Mouse (Mus musculus) retina, adult 2 months (tissue): ENCODE data around the gene Sema4b.

Experiments
- DNase-seq: peaks from one replicate; pipeline ENCODE4 v3.0.0-alpha.2; 2012; ENCODE audit warnings: low read depth, low spot score

The Sema4b gene

GRCm38 (mm10) chr7:80186531-80187296, at the start of gene Sema4b:
TSS of gene Sema4b (plus strand) at chr7:80186841.
- DNase-seq, result peak; percentile 61

- DNase-seq, result no peak
These were observed 48.3 kb upstream of the Sema4b start for GRCm38 (mm10) chr7:80138375-80138774.

GRCm38 (mm10) chr7:80140815-80141214, 45.8 kb upstream of the Sema4b start:
- peak; percentile 34 for DNase-seq

GRCm38 (mm10) chr7:80143331-80144273, 43.0 kb upstream of the Sema4b start:
- no peak for DNase-seq

- no peak for DNase-seq
These were observed 41.9 kb upstream of the Sema4b start for GRCm38 (mm10) chr7:80144695-80145094.

- DNase-seq, result no peak
These were observed 40.6 kb upstream of the Sema4b start for GRCm38 (mm10) chr7:80146077-80146476.

- DNase-seq, result no peak
These were observed 37.3 kb upstream of the Sema4b start for GRCm38 (mm10) chr7:80149356-80149755.

GRCm38 (mm10) chr7:80152152-80152551, 34.5 kb upstream of the Sema4b start:
- no peak for DNase-seq

DNA sequence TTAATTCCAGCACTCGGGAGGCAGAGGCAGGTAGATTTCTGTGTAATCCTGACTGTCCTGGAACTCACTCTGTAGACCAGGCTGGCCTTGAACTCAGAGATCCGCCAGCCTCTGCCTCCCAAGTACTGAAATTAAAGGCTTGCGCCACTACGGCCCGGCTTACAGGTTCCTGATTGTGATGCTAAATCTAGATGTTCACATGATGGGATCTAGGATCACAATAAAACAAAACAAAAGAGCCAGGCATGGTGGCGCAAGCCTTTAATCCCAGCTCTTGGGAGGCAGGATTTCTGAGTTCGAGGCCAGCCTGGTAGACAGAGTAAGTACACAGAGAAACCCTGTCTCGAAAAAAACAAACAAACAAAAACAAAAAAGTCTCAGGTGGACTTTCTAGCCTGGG, 33.9 kb upstream of the Sema4b start:
- DNase-seq, result no peak

DNA sequence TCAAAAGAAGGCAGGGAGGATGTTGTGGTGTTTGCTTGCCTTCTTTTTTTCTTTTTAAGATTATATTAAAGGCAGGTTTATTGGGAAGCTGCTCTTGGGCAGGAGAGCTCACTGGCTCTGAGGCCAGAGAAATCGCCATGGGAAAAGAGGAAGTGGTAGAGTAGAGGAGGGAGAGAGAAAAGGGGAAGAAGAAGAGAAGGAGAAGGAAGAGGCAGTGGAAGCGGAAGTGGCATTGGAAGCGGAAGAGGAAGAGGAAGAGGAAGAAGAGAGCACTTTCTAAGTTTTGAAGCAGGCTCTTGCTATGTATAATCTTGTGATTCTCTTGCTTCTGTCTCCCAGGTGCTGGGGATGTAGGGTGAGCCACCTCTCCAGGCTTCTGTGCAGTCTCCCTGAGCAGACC, 32.0 kb upstream of the Sema4b start:
- DNase-seq, result no peak

DNA sequence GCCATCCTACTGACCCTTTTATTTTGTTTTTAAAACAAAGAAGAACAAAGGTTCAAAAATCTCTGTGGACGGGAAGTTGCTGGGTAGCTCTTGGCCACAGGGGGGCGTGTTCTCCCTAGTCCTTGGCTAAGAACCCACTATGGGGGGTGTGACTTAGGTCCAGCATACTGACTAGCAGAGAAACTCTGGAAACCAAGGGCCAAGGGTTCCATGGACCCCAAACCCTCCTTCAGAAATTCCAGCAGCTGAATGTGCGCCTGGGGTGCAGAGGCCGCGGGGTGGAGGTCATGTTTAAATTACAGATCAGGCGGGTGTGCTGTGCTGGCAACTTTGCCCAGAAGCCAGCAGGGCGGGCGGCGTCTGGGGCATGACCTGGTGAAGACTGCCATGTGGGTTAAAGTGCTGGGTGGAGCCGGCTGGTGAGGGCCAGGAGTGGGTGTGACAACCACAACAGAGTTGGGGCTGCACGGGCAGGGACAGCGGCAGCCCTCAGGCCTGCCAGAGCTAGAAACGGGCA, 29.9 kb upstream of the Sema4b start:
- DNase-seq, result no peak

DNA sequence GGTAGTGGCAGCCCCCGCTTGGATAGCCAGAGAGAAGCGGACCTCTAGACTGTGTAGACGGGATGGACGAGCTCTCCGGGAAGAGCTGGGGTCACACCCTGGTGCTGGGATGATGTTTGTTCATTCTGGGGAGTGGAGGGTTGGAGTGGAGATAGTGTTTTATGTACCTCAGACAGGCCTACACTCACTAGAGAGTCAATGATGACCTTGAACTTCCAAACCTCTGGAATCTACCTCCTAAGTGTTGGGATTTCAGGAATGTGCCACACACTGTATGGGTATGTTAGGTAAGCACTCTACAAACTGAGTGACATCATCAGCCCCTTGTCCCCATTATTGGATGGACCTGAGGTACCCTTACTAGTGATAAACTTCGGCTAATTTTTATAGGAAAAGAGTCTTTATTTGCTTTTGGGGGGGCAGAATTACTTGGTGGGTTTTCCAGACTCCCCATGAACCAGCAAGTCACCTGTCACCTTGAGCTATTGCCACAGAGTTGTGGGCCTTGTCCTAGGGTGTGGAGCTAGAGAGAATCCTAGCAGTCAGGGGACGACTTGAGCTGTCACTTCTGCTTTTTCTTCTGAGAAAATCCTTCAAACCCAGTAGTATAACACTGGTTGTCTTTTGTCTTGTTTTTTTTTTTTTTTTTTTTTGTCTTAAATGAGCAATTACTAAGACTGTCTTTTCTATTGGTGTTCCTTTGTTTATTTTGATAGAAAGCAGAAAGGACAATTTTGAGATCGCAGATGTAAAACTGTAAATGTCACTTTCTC, 28.0 kb upstream of the Sema4b start:
- DNase-seq, result no peak

GRCm38 (mm10) chr7:80160293-80160944, 26.2 kb upstream of the Sema4b start:
- no peak for DNase-seq

- DNase-seq, result no peak
These were observed 25.7 kb upstream of the Sema4b start for GRCm38 (mm10) chr7:80160945-80161306.

DNA sequence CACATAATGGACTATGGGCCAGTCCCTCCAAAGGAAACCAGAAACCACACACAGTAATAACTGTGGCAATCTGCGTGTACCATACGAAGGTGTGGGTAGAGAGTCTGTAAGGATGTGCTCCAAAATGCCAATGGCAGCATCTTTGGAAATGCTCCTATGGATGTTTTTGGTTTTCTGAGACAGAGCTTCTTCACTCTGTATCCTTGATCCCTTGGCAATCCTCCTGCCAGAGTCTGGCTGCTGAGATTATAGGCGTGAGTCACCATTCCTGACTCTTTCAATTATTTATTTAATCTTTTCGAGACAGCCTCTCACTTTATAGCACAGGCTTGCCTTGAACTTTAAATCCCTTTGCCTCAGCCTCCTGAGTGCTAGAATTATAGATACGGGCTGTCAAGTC, 21.2 kb upstream of the Sema4b start:
- DNase-seq, result no peak

- DNase-seq, result no peak
These were observed 19.9 kb upstream of the Sema4b start for GRCm38 (mm10) chr7:80166740-80167139.

DNA sequence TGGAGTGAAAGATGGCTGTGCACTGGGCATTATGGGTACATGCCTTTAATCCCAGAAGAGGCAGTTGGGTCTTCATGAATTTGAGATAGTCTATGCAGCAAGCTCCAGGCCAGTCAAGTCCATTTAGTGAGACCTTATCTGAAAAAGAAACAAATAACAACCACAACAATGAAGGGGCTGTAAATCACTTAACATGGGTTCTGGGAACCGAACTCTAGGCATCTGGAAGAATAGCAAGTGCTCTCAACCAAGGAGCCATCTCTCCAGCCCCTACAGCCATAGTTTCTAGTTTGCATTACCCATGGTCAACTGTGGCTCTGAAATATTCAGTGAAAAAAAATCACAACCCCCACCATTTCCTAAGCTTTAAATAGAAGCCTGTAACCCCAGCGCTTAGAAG, 16.8 kb upstream of the Sema4b start:
- no peak for DNase-seq

DNA sequence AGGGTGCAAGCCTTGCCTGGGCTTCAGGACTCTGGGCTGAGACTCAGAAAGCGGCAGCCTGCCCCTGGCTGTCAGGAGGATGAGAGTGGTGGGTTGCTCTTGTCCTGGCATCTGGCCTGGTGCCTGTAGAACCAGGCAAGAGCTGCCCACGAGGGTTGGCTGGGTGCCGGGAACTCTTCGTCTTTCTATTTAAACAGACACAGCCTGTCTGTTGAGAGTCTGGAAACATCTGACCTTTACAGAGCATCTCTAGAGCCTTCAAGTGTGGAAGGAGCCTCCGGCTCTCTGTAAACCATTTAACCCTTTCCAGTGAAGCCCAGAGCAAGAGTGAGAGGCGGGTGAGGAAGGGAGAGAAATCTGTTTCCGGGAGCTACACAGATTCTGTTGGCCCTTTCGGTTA, 15.3 kb upstream of the Sema4b start:
- DNase-seq, result no peak

DNA sequence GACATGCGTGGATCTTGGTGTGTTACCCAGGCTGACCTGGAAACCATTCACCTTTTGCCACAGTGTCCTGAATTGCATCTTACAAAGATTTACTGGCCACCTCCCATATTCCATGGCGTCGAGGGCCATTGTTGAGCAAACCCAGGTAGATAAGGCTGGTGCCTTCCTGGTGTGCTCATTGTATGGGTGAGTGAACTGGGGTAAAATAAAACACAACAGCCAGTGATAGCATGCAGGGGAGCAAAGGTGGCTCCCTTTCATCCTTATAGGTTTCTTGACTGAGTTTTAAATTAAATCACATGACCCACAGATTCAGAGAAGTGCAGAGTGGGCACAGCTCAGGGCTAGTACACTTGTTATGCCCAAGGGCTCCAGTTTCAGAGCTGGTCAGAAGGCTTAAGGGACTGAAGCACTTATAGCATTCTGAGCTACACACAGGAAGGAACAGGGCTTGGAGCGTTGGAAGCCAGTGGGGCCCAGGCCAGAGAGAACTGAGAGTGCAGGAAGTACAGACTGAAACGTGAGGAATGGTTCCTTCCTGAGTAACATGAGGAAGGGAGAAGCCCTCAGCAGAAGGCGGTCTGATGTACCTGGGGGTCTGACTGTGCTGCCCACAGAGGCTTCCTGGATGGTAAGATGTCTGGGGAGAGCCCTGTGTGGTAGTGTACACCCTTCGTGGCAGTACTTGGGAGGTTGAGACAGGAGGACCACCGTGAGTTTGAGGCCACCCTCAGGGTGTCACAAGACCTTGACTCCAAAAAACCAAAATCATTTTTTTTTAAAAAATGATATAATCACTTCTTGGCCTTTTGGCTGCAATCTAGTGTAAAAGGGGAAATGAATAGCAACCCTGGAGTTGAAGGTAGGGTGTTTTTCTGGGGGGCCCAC, 14.3 kb upstream of the Sema4b start:
- no peak for DNase-seq

DNA sequence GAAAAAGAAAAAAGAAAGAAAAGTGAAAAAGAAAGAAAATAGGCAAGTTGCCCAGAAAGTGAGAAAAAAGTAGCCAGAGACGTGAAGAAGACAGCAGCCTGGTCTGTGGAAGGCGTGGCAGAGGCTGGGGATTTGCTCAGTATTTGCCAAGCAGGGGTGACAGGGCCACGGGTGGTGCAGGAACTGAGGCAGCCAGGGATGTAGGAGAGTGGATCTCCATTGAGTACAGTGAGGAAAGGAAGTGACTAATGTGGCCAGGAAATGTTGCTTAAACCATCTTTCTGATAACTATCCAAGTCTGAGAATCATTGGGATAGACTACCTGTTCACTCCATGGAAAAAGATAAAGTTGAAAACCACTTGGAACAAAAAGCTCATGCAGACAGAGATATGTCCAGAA, 10.5 kb upstream of the Sema4b start:
- no peak for DNase-seq
